Mouse (Mus musculus) spleen, adult 2 months (tissue): ENCODE data around the gene AL732309.1.

ENCODE experiments used
- CTCF ChIP-seq: fragments of 200-500 bp; IDR thresholded peaks from 2 replicates; pipeline ENCODE4 v1.5.1; 2011; ENCODE audit warnings: mild to moderate bottlenecking, inconsistent platforms; ENCODE audit not compliant: insufficient read depth, insufficient read length, insufficient replicate concordance; ENCODE audit errors: extremely low read depth
- POLR2A ChIP-seq: fragments of 200-500 bp; IDR thresholded peaks from 2 replicates; pipeline ENCODE4 v1.6.1; 2011; ENCODE audit warnings: low read depth, low read length, inconsistent platforms

GRCm38 (mm10) chr2:25197946-25198345, 48.7 kb downstream of the AL732309.1 start:
- no peak for TF ChIP-seq CTCF
- TF ChIP-seq POLR2A: no peak
